Mouse (Mus musculus) adrenal gland, adult (tissue): ENCODE results near the gene Usp49.

Experiments
- DNase-seq, 2 experiments: peaks; one replicate each; pipeline ENCODE4 v3.0.0; 2022 to 2023; ENCODE audit warnings: low spot score in 1 of 2; ENCODE audit not compliant: inconsistent age in 2 of 2

The Usp49 gene

DNA sequence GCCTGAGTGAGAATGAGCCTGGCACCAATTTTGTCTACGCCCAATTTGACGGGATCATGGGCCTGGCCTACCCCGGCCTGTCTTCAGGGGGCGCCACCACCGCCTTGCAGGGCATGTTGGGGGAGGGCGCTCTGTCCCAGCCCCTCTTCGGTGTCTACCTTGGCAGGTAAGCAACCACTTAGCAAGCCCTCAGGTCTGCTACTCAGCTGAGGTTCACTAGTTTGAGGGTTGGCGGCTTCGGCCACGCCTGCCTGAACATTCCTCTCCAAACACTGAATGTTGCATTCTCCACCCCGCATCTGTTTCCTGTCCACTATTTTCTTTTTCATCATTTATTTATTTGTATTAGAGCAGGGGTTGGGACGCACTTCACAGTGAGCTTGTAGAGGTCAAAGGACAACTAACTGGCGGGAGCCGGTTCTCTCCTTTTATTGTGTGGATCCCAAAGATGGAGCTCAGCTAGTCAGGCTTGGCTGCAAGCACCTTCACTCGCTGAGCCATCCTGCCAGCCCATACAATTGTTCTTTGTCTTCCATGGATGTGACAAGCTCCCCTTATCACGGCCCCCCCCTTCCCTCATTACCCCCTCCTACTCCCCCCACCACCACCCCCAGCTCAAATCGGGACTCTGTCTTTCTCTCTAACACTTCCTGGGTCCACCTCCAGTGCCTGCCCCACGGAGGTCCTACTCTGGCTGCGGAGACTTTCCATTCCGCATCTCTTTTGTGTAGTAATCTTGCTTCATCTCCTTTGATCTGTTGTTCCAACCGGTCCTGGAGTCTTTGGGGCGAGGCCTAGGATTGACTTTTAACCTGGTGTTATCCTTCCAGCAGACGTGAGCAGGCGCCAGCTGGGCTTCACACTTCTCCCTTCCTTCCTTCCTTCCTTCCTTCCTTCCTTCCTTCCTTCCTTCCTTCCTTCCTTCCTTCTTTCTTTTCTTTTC is 100.4 kb downstream of the Usp49 start:
- no peak for DNase-seq

DNA sequence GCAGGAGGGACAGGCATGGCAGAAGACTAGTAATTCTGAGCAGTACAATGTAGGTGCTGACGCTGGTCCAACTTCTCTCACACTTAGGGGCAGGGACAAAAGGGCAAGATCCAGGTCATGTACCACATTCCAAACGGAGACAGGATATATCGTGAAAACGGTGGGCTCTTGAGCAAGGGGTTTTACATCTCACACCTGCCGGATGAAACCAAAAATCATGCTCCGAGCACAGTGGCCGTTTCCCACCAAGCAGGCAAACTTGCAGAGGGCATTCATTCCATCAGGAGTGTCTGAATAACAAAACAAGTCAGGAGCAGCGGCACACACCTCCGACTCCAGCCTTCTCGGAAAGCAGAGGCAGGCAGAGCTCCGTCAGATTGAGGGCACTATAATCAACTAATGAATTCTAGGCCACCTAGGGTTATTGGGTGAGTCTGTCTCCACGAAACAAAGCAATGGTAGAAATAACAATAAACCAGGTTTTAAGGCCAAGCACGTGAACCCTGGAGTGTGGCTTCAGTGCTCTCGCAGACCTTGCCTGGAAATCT is 105.1 kb downstream of the Usp49 start:
- DNase-seq = no peak
